Mouse (Mus musculus) C2C12 (cell line): ENCODE data around the gene Ndufs3.

Experiments used
- CEBPB ChIP-seq: IDR thresholded peaks from one replicate; pipeline ENCODE4 v1.6.1; 2011; ENCODE audit warnings: low read depth, mild to moderate bottlenecking, control low read depth, moderate library complexity
- CTCF ChIP-seq: IDR thresholded peaks from one replicate; pipeline ENCODE4 v1.5.1; 2011; ENCODE audit not compliant: control insufficient read depth, insufficient read depth, insufficient read length
- FOSL1 ChIP-seq: IDR thresholded peaks from one replicate; pipeline ENCODE4 v1.8.0; 2011; ENCODE audit warnings: mild to moderate bottlenecking, low read length; ENCODE audit not compliant: poor library complexity, insufficient read depth, severe bottlenecking
- MYOD1 ChIP-seq: IDR thresholded peaks from one replicate; pipeline ENCODE4 v1.6.1; 2011; ENCODE audit warnings: low read depth; ENCODE audit not compliant: control insufficient read depth, insufficient read length

GRCm38 (mm10) chr2:90906721-90907120, 2.1 kb upstream of the Ndufs3 start:
- TF ChIP-seq FOSL1 (no peak), CTCF (no peak), CEBPB (peak; percentile 66), MYOD1 (no peak)
